Comparison of ENCODE assay signal across 8 mouse cellular contexts in genomic region chr7:135165155-135165554, GRCm38 (mm10).
DNase-seq lines count a peak whose midpoint lies in the region; ATAC-seq and TF ChIP-seq lines count a peak whose summit lies in the region.

No protein-coding gene starts in this region.

- peak; percentile 94 for DNase-seq in R1 (ENCODE audit: low read depth, low spot score)
- DNase-seq in cerebellum, postnatal 14 days: peak; percentile 63 to 77
- peak; percentile 49 for DNase-seq in gastrocnemius, postnatal 14 days
- peak; percentile 38 to 58 for DNase-seq in layer of hippocampus, adult 2 months (ENCODE audit: low spot score in 2 of 2)
- peak; percentile 67 for DNase-seq in lung, postnatal 10 days

- H3K36me3 ChIP-seq in C2C12 (ENCODE audit: control insufficient read depth, insufficient read depth): peaks cover 4% of the 10 kb centered on the region
- H3K36me3 ChIP-seq in small intestine, adult 2 months (ENCODE audit: control insufficient read depth, insufficient read depth, low read length): peaks cover 15% of the 10 kb centered on the region

- no peaks in the 10 kb centered on the region for H3K79me2 ChIP-seq in C2C12 (ENCODE audit: control insufficient read depth, insufficient read depth)

- no peak for ATAC-seq in activated CD4-positive, CD25-positive, alpha-beta regulatory T cell, adult 4 months

- intact Hi-C loops in gastrocnemius, postnatal 14 days (cut with DNase I; ENCODE audit: low total_unique reads): loop anchor here (10.0 kb wide), 1 partner anchor 210 kb away; no protein-coding TSS in a partner anchor

- no peak overlapping the region for H3K4me3 ChIP-seq in C2C12 (ENCODE audit: insufficient read depth, poor library complexity, severe bottlenecking)
- H3K4me3 ChIP-seq in layer of hippocampus, adult 2 months: no peak overlapping the region
- H3K4me3 ChIP-seq in small intestine, adult 2 months (ENCODE audit: low read depth, low read length): no peak overlapping the region

- no peak overlapping the region for H3ac ChIP-seq in C2C12 (ENCODE audit: control insufficient read depth, insufficient read length, low read depth)

- H3K79me3 ChIP-seq in C2C12 (ENCODE audit: low read depth): no peaks in the 10 kb centered on the region

- peak; percentile 75 for TF ChIP-seq CTCF in C2C12 (IDR thresholded peaks at IDR 0.05; ENCODE audit: control insufficient read depth, insufficient read depth, insufficient read length)
- TF ChIP-seq CTCF in layer of hippocampus, adult 2 months (conservative IDR thresholded peaks at IDR 0.05): peak; percentile 87
- peak; percentile 52; the same call in 1 of the 2 replicates for TF ChIP-seq CTCF in small intestine, adult 2 months (IDR thresholded peaks at IDR 0.05; ENCODE audit: extremely low read depth, insufficient read length, insufficient replicate concordance, low read depth, low read length)

- no peaks in the 10 kb centered on the region for H3K4me1 ChIP-seq in small intestine, adult 2 months (ENCODE audit: control insufficient read depth, insufficient read depth, insufficient read length, low read length)

- WGBS in small intestine, adult 2 months: 32% methylated on average over 3 of the region's 3 CpGs

- no peak overlapping the region for H3K27ac ChIP-seq in layer of hippocampus, adult 2 months
- H3K27ac ChIP-seq in small intestine, adult 2 months (ENCODE audit: insufficient read depth, low read depth, low read length): no peak overlapping the region

- H3K27me3 ChIP-seq in C2C12 (ENCODE audit: control insufficient read depth, insufficient read depth, insufficient read length): no peaks in the 10 kb centered on the region
- no peaks in the 10 kb centered on the region for H3K27me3 ChIP-seq in small intestine, adult 2 months (ENCODE audit: control insufficient read depth, insufficient read depth, low read length)

- no peak for TF ChIP-seq POLR2A in small intestine, adult 2 months (IDR thresholded peaks at IDR 0.05; ENCODE audit: low read depth, low read length)

TF ChIP-seq in C2C12, 6 proteins besides CTCF, POLR2A, EP300 and RAD21:
- TF ChIP-seq USF1 (IDR thresholded peaks at IDR 0.05; ENCODE audit: low read depth): no peak
- TF ChIP-seq MYOD1 (IDR thresholded peaks at IDR 0.05; ENCODE audit: control insufficient read depth, insufficient read length, low read depth): no peak
- no peak for TF ChIP-seq MAX (IDR thresholded peaks at IDR 0.05)
- TF ChIP-seq FOSL1 (IDR thresholded peaks at IDR 0.05; ENCODE audit: insufficient read depth, low read length, poor library complexity, severe bottlenecking): no peak
- no peak for TF ChIP-seq MYOG (IDR thresholded peaks at IDR 0.05; ENCODE audit: control insufficient read depth, extremely low read depth, insufficient read length)
- no peak for TF ChIP-seq CEBPB (IDR thresholded peaks at IDR 0.05; ENCODE audit: low read depth)
